ENCODE assay signal across 25 mouse cellular contexts in genomic region chr9:39740741-39741140, GRCm38 (mm10). TPM values are rescaled to one million over a fixed set of nuclear protein-coding genes. Genes with fewer than 3 reads are reported as not detected.
"Had no signal": no experiment of that assay in that cellular context is flagged by ENCODE, and none has a peak within 500 bp of the region (broad histone marks: within the 10 kb centered on the region; RNA-seq: fewer than 3 reads in every experiment).

No protein-coding gene starts in this region.

- H3K4me2 ChIP-seq: lung, embryonic 15.5 days; midbrain, embryonic 11.5 days; midbrain, embryonic 13.5 days; midbrain, embryonic 15.5 days; neural tube, embryonic 12.5 days; stomach, embryonic 15.5 days had no signal

- ATAC-seq: lung, postnatal 0 days; midbrain, embryonic 13.5 days; midbrain, embryonic 15.5 days had no signal

- H3K4me1 ChIP-seq: lung, embryonic 15.5 days; megakaryocyte, embryonic 14.5 days; midbrain, embryonic 13.5 days; midbrain, embryonic 15.5 days; neural tube, embryonic 12.5 days; stomach, embryonic 15.5 days had no signal

- H3K4me3 ChIP-seq: lung, embryonic 15.5 days; megakaryocyte, embryonic 14.5 days; midbrain, embryonic 13.5 days; midbrain, embryonic 15.5 days; neural tube, embryonic 12.5 days; stomach, embryonic 15.5 days had no signal

- H3K9me3 ChIP-seq: lung, embryonic 15.5 days; megakaryocyte, embryonic 14.5 days; midbrain, embryonic 13.5 days; midbrain, embryonic 15.5 days; neural tube, embryonic 12.5 days; stomach, embryonic 15.5 days had no signal

- DNase-seq: lung, adult 2 months; lung, postnatal 14 days; lung, postnatal 36 days; right cerebral cortex, postnatal 14 days; thymus, adult 2 months; thymus, postnatal 25 days; thymus, postnatal 4 days had no signal

- H3K27me3 ChIP-seq: lung, embryonic 15.5 days; megakaryocyte, embryonic 14.5 days; midbrain, embryonic 13.5 days; midbrain, embryonic 15.5 days; neural tube, embryonic 12.5 days; stomach, embryonic 15.5 days had no signal

- H3K9ac ChIP-seq: lung, embryonic 15.5 days; midbrain, embryonic 13.5 days; midbrain, embryonic 15.5 days; neural tube, embryonic 12.5 days; stomach, embryonic 15.5 days had no signal

- H3K27ac ChIP-seq: lung, embryonic 15.5 days; macrophage; midbrain, embryonic 13.5 days; midbrain, embryonic 15.5 days; neural tube, embryonic 12.5 days; stomach, embryonic 15.5 days; stomach, postnatal 0 days had no signal

- H3K36me3 ChIP-seq: lung, embryonic 15.5 days; midbrain, embryonic 13.5 days; midbrain, embryonic 15.5 days; neural tube, embryonic 12.5 days; stomach, embryonic 15.5 days had no signal

RNA-seq across cellular contexts. Expression of gene Olfr967, which starts 5.3 kb away (rescaled TPM):
- total RNA-seq: megakaryocyte progenitor cell, adult 5-6 weeks; midbrain, postnatal 0 days; monocyte, adult 5-6 weeks; neutrophil, adult 5-6 weeks had no signal
- polyA plus RNA-seq: lung, adult 2 months; lung, embryonic 15.5 days; lung, postnatal 0 days; macrophage; midbrain, embryonic 11.5 days; midbrain, embryonic 13.5 days; midbrain, embryonic 15.5 days; midbrain, postnatal 0 days; neural tube, embryonic 12.5 days; neural tube, embryonic 14.5 days; spleen, adult 2 months; stomach, embryonic 15.5 days; stomach, postnatal 0 days; testis, adult 2 months; thymus, adult 2 months; urinary bladder, adult 2 months had no signal

RNA-seq across cellular contexts. Expression of gene Olfr150, which starts 10.0 kb away (rescaled TPM):
- total RNA-seq: megakaryocyte progenitor cell, adult 5-6 weeks; midbrain, postnatal 0 days; monocyte, adult 5-6 weeks; neutrophil, adult 5-6 weeks had no signal
- polyA plus RNA-seq: lung, adult 2 months; lung, embryonic 15.5 days; lung, postnatal 0 days; macrophage; midbrain, embryonic 11.5 days; midbrain, embryonic 13.5 days; midbrain, embryonic 15.5 days; midbrain, postnatal 0 days; neural tube, embryonic 12.5 days; neural tube, embryonic 14.5 days; spleen, adult 2 months; stomach, embryonic 15.5 days; stomach, postnatal 0 days; testis, adult 2 months; thymus, adult 2 months; urinary bladder, adult 2 months had no signal

RNA-seq across cellular contexts. Expression of gene Olfr965, which starts 29.6 kb away (rescaled TPM):
- total RNA-seq: megakaryocyte progenitor cell, adult 5-6 weeks; midbrain, postnatal 0 days; monocyte, adult 5-6 weeks; neutrophil, adult 5-6 weeks had no signal
- polyA plus RNA-seq: lung, adult 2 months; lung, embryonic 15.5 days; lung, postnatal 0 days; macrophage; midbrain, embryonic 11.5 days; midbrain, embryonic 13.5 days; midbrain, embryonic 15.5 days; midbrain, postnatal 0 days; neural tube, embryonic 12.5 days; neural tube, embryonic 14.5 days; spleen, adult 2 months; stomach, embryonic 15.5 days; stomach, postnatal 0 days; testis, adult 2 months; thymus, adult 2 months; urinary bladder, adult 2 months had no signal

RNA-seq across cellular contexts. Expression of gene Olfr149, which starts 33.8 kb away (rescaled TPM):
- total RNA-seq: megakaryocyte progenitor cell, adult 5-6 weeks; midbrain, postnatal 0 days; monocyte, adult 5-6 weeks; neutrophil, adult 5-6 weeks had no signal
- polyA plus RNA-seq: lung, adult 2 months; lung, embryonic 15.5 days; lung, postnatal 0 days; macrophage; midbrain, embryonic 11.5 days; midbrain, embryonic 13.5 days; midbrain, embryonic 15.5 days; midbrain, postnatal 0 days; neural tube, embryonic 12.5 days; neural tube, embryonic 14.5 days; spleen, adult 2 months; stomach, embryonic 15.5 days; stomach, postnatal 0 days; testis, adult 2 months; thymus, adult 2 months; urinary bladder, adult 2 months had no signal

RNA-seq across cellular contexts. Expression of gene Olfr968, which starts 42.3 kb away (rescaled TPM):
- total RNA-seq: megakaryocyte progenitor cell, adult 5-6 weeks; midbrain, postnatal 0 days; monocyte, adult 5-6 weeks; neutrophil, adult 5-6 weeks had no signal
- polyA plus RNA-seq: lung, adult 2 months; lung, embryonic 15.5 days; lung, postnatal 0 days; macrophage; midbrain, embryonic 11.5 days; midbrain, embryonic 13.5 days; midbrain, embryonic 15.5 days; midbrain, postnatal 0 days; neural tube, embryonic 12.5 days; neural tube, embryonic 14.5 days; spleen, adult 2 months; stomach, embryonic 15.5 days; stomach, postnatal 0 days; testis, adult 2 months; thymus, adult 2 months; urinary bladder, adult 2 months had no signal
